Mouse (Mus musculus) stomach, postnatal 0 days (tissue): Measurements from ENCODE around the gene Rpl10.

Experiments used
- CTCF ChIP-seq: IDR thresholded peaks from 2 replicates; pipeline ENCODE4 v1.5.1; 2016; ENCODE audit warnings: antibody characterized with exemption, low read depth, mild to moderate bottlenecking, moderate library complexity
- EP300 ChIP-seq: optimal IDR thresholded peaks from 2 replicates; pipeline ENCODE3; 2016; ENCODE audit warnings: antibody characterized with exemption

DNA sequence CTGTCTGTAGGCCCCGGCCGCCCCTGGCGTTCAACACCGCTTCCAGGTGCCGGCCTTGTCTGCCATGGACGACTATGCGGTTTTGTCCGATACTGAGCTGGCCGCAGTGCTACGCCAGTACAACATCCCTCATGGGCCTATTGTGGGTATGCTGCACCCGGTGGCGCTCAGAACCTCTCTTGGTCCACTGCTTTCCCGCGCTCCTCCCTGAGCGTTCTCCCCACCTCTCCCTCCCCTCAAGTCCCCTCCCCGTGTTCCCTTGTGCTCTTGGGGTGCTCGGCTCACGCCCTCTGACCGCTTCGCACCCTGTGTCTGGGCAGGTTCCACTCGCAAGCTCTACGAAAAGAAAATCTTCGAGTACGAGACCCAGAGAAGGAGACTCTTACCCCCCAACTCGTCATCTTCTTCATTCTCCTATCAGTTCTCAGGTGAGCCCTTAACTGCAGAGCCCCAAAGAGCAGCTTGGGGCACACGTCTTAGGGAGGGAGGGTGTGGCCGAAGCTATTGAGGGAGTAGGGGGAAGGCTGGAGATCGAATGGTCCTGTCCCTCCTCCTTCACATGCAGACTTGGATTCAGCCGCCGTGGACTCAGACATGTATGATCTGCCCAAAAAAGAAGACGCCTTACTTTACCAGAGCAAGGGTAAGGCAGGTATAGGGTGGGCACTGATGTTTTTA lies 15.6 kb upstream of the Rpl10 start:
- TF ChIP-seq CTCF (peak; percentile 10; the same call in 1 of the 2 replicates), EP300 (no peak)
